Mouse (Mus musculus) midbrain, embryonic 10.5 days (tissue): ENCODE measurements around the gene Apoe. TPM values are rescaled to one million over a fixed set of nuclear protein-coding genes. Genes with fewer than 3 reads are reported as not detected.

ENCODE experiments used
- DNase-seq: peaks from one replicate; pipeline ENCODE4 v3.0.0-alpha.2; 2017; ENCODE audit warnings: low spot score
- H3K27ac ChIP-seq: fragments of 300-500 bp; sonication (generic); replicated peaks from 2 replicates; pipeline ENCODE4 v1.5.1; 2016; ENCODE audit warnings: mild to moderate bottlenecking
- H3K27me3 ChIP-seq: fragments of 300-500 bp; sonication (generic); 2 replicates; pipeline ENCODE4 v1.6.1; 2016; ENCODE audit warnings: low read depth, mild to moderate bottlenecking; ENCODE audit not compliant: poor library complexity, severe bottlenecking
- H3K36me3 ChIP-seq: fragments of 300-500 bp; sonication (generic); 2 replicates; pipeline ENCODE4 v1.6.1; 2016; ENCODE audit warnings: mild to moderate bottlenecking, moderate library complexity
- H3K4me1 ChIP-seq: fragments of 300-500 bp; sonication (generic); 2 replicates; pipeline ENCODE4 v1.6.1; 2016
- H3K4me3 ChIP-seq: fragments of 300-500 bp; sonication (generic); 2 replicates; pipeline ENCODE4 v1.5.1; 2016; ENCODE audit warnings: mild to moderate bottlenecking, moderate library complexity
- H3K9me3 ChIP-seq: fragments of 300-500 bp; sonication (generic); replicated peaks from 2 replicates; pipeline ENCODE4 v1.6.1; 2016; ENCODE audit warnings: mild to moderate bottlenecking
- WGBS: fragments of 180-500 bp; shearing (Covaris S2); methylation state at CpG from one replicate; pipeline ENCODE4 v1.1.7; 2016; 5-methylcytosine and 5-hydroxymethylcytosine counted together
- polyA plus RNA-seq: library from polyadenylated mRNA; unstranded; fragments of >200 nt; fragmentation: Nextera tagmentation; extraction: Ambion mirVana; gene quantifications from 2 replicates; pipeline ENCODE4 v1.2.1, GENCODE M21; 2016

The Apoe gene
- polyA plus RNA-seq, 1 experiment from 2014 or later: 166 TPM

DNA sequence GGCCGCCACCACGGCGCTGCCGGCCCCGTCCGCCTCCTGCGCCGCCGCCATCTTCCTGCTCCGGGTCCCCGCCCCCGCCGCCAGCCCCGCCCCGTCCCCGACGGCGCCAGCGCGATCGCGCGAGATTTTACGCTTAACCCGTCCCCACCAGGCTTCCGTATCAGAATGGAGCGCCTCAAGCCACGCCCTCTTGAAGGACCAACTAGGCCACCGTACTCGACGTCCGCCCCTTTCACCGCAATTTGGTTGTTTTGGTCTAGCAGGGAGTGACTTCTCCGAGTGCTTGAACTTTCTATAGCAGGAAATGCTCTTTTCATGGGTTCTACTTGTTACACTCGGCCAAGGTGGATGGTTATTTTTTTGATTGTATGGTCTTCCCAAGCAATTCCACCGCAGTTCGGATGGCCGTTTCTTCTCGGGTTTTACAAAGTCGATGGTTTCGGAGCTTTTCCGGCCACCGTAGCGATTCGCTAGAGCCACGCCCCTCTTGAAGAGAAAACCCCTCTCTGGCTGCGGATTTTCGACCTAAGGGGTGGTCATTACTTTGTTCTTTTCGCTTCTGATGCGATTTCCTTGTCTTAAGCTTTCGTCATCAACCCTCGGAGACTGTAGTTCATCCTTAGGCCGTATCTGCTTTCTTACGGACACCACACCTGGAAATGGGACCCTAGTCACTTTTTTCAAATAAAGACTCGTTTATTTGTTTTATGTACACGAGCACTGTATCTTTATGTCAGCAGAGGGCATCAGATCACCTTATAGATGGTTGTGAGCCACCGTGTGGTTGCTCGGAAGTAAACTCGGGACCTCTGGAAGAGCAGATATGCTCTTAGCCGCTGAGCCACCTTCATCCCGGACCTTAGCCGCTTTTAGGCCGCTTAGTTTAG, 33.8 kb downstream of the Apoe start, which contains the start of gene Clptm1:
Gene Clptm1 (minus strand): TSS at position 79 of the 887 bp plus-strand sequence.
- H3K36me3 ChIP-seq: peaks cover 26% of the 10 kb centered on the region

GRCm38 (mm10) chr7:19664455-19664954, 34.5 kb downstream of the Apoe start:
- Histone ChIP-seq H3K27me3 (no peaks in the 10 kb centered on the region), H3K27ac (peak overlapping the region; percentile 92), H3K36me3 (peaks cover 33% of the 10 kb centered on the region), H3K4me3 (peak overlapping the region; percentile 99), H3K4me1 (peaks cover 29% of the 10 kb centered on the region), H3K9me3 (0 out of 2 replicates have a peak, but pooled peaks cover 3% of the 10 kb centered on the region)
- DNase-seq: no peak
- WGBS: under 1% methylated on average over 37 of the region's 37 CpGs

More for the DNA sequence above, 33.8 kb downstream of the Apoe start, which contains the start of gene Clptm1:
- peak within 1 kb of the TSS; percentile 92 for H3K27ac ChIP-seq
- peaks cover 33% of the 10 kb centered on the region for H3K4me1 ChIP-seq
- peak within 1 kb of the TSS; percentile 99 for H3K4me3 ChIP-seq
- no peaks in the 10 kb centered on the region for H3K27me3 ChIP-seq
- peak; percentile 98 for DNase-seq
- 0 out of 2 replicates have a peak, but pooled peaks cover 3% of the 10 kb centered on the region for H3K9me3 ChIP-seq
- WGBS: under 1% methylated on average over 63 of the region's 63 CpGs

- no peak for DNase-seq
- Histone ChIP-seq H3K27ac (peak overlapping the region; percentile 92), H3K4me3 (peak overlapping the region; percentile 99), H3K36me3 (peaks cover 38% of the 10 kb centered on the region), H3K9me3 (0 out of 2 replicates have a peak, but pooled peaks cover 3% of the 10 kb centered on the region), H3K4me1 (peaks cover 24% of the 10 kb centered on the region), H3K27me3 (no peaks in the 10 kb centered on the region)
- WGBS: 22% methylated on average over 8 of the region's 8 CpGs
These were observed 35.0 kb downstream of the Apoe start for GRCm38 (mm10) chr7:19663940-19664339.

DNA sequence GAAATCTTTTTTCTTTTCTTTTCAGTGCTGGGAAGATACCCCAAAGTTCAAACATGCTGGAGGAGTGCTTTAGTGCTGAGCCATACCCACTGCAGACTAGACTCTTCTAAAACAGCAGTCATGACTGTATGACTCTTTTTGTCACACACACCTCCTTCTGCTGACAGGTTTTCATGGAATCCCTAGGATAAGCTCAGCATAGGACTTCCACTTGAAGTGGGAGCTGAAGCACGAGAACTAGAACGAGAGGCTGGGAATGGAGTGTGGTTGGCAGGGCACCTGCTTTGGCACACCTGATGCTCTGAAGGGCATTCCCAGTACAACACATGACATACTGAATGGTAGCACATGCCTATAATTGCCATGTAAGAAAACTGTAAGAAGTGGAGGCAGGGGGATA, 46.4 kb downstream of the Apoe start:
- Histone ChIP-seq H3K36me3 (peaks cover 84% of the 10 kb centered on the region), H3K27ac (no peak overlapping the region), H3K27me3 (no peaks in the 10 kb centered on the region), H3K4me1 (no peaks in the 10 kb centered on the region), H3K9me3 (no peaks in the 10 kb centered on the region), H3K4me3 (no peak overlapping the region)
- 94% methylated on average over 2 of the region's 2 CpGs for WGBS
- DNase-seq: no peak

- 93% methylated on average over 6 of the region's 6 CpGs for WGBS
- Histone ChIP-seq H3K36me3 (peaks cover 97% of the 10 kb centered on the region), H3K27me3 (no peaks in the 10 kb centered on the region)
These were observed 47.8 kb downstream of the Apoe start for GRCm38 (mm10) chr7:19651063-19651786.

More at GRCm38 (mm10) chr7:19651063-19651786, 47.8 kb downstream of the Apoe start:
- H3K4me3 ChIP-seq: no peak overlapping the region
- DNase-seq: no peak
- H3K27ac ChIP-seq: no peak overlapping the region
- H3K4me1 ChIP-seq: no peaks in the 10 kb centered on the region
- H3K9me3 ChIP-seq: no peaks in the 10 kb centered on the region

Other genes with a start within 250 kb of the Apoe start
- gene Mark4, start 240.4 kb downstream of the Apoe start, polyA plus RNA-seq: 8.0 and 8.4 TPM in 2 replicates
- 0.75 and 0.81 TPM in 2 replicates for gene Exoc3l2, start 235.9 kb downstream of the Apoe start, polyA plus RNA-seq
- 2.3 and 2.4 TPM in 2 replicates for gene Bloc1s3, start 190.8 kb downstream of the Apoe start, polyA plus RNA-seq
- 65.2 and 68.2 TPM in 2 replicates for gene Trappc6a, start 190.8 kb downstream of the Apoe start, polyA plus RNA-seq
- 0.06 TPM in 2 replicates for gene Nkpd1, start 181.3 kb downstream of the Apoe start, polyA plus RNA-seq
- gene Ppp1r37, start 136.1 kb downstream of the Apoe start, polyA plus RNA-seq: 20.3 and 20.5 TPM in 2 replicates
- gene Zfp296, start 121.9 kb downstream of the Apoe start, polyA plus RNA-seq: 0.10 and 0.22 TPM in 2 replicates
- 177 TPM in 2 replicates for gene Gemin7, start 121.6 kb downstream of the Apoe start, polyA plus RNA-seq
- gene Clasrp, start 94.7 kb downstream of the Apoe start, polyA plus RNA-seq: 51.8 and 61.1 TPM in 2 replicates
- 3.8 and 4.7 TPM in 2 replicates for gene Relb, start 69.8 kb downstream of the Apoe start, polyA plus RNA-seq
- 82.3 and 88.4 TPM in 2 replicates for gene Clptm1, start 34.2 kb downstream of the Apoe start, polyA plus RNA-seq
- gene Apoc2, start 21.2 kb downstream of the Apoe start, polyA plus RNA-seq: 0.22 and 0.26 TPM in 2 replicates
- not detected in 2 replicates for gene Gm44805, start 17.8 kb downstream of the Apoe start, polyA plus RNA-seq
- not detected in 2 replicates for gene Apoc4, start 17.7 kb downstream of the Apoe start, polyA plus RNA-seq
- 1.7 and 1.9 TPM in 2 replicates for gene Apoc1, start 6.5 kb downstream of the Apoe start, polyA plus RNA-seq
- gene Tomm40, start 16.2 kb upstream of the Apoe start, polyA plus RNA-seq: 189 and 210 TPM in 2 replicates
- gene Nectin2, start 51.3 kb upstream of the Apoe start, polyA plus RNA-seq: 76.4 and 88.7 TPM in 2 replicates
- gene Bcam, start 71.8 kb upstream of the Apoe start, polyA plus RNA-seq: 25.3 and 32.2 TPM in 2 replicates
- gene Cblc, start 97.6 kb upstream of the Apoe start, polyA plus RNA-seq: 0.62 and 0.70 TPM in 2 replicates
- 1.1 and 1.8 TPM in 2 replicates for gene Bcl3, start 123.6 kb upstream of the Apoe start, polyA plus RNA-seq
- gene Gm19345, start 152.8 kb upstream of the Apoe start, polyA plus RNA-seq: 0.14 TPM in 1 of 2 replicates, not detected in the other
- gene Ceacam16, start 162.1 kb upstream of the Apoe start, polyA plus RNA-seq: not detected in 2 replicates
- gene Ceacam19, start 188.8 kb upstream of the Apoe start, polyA plus RNA-seq: not detected in 2 replicates
- 7.4 and 7.5 TPM in 2 replicates for gene Pvr, start 222.0 kb upstream of the Apoe start, polyA plus RNA-seq